Mouse (Mus musculus) regulatory T cell (primary cell): ENCODE data around the gene Dlx1.

ENCODE experiments used
- in situ Hi-C: fragments of 300-600 bp; cut with MboI, MseI; formaldehyde crosslinking; loops from one replicate; pipeline ENCODE4 v1.15.1; 2025; ENCODE audit warnings: high pct_unique_total_duplicates

The Dlx1 gene

GRCm38 (mm10) chr2:71545401-71545881, 17.5 kb downstream of the Dlx1 start:
- in situ Hi-C loops, result no loop called here

GRCm38 (mm10) chr2:71545882-71546639, 18.1 kb downstream of the Dlx1 start:
- in situ Hi-C loops, result no loop called here

- in situ Hi-C loops, result no loop called here
Measured at GRCm38 (mm10) chr2:71546640-71547071, 18.7 kb downstream of the Dlx1 start, which contains the start of gene Dlx2. Gene Dlx2 (minus strand): TSS chr2:71546754.

- in situ Hi-C loops, result no loop called here
Measured at GRCm38 (mm10) chr2:71547829-71548228, 19.9 kb downstream of the Dlx1 start.

- in situ Hi-C loops, result no loop called here
Measured at GRCm38 (mm10) chr2:71550330-71550729, 22.4 kb downstream of the Dlx1 start.

- in situ Hi-C loops, result no loop called here
Measured at GRCm38 (mm10) chr2:71551704-71552103, 23.8 kb downstream of the Dlx1 start.

GRCm38 (mm10) chr2:71556071-71556470, 28.2 kb downstream of the Dlx1 start:
- in situ Hi-C loops, result no loop called here

- in situ Hi-C loops, result loop anchor here (5.0 kb wide), 1 partner anchor 269 kb away; no protein-coding TSS in a partner anchor
Measured at GRCm38 (mm10) chr2:71566466-71566865, 38.6 kb downstream of the Dlx1 start.

GRCm38 (mm10) chr2:71573736-71574135, 45.8 kb downstream of the Dlx1 start:
- in situ Hi-C loops, result no loop called here

- in situ Hi-C loops, result no loop called here
Measured at GRCm38 (mm10) chr2:71577059-71577458, 49.1 kb downstream of the Dlx1 start.

GRCm38 (mm10) chr2:71580632-71581466, 52.9 kb downstream of the Dlx1 start:
- in situ Hi-C loops, result no loop called here

- in situ Hi-C loops, result no loop called here
Measured at GRCm38 (mm10) chr2:71581488-71581887, 53.6 kb downstream of the Dlx1 start.
